In the genomic region with DNA sequence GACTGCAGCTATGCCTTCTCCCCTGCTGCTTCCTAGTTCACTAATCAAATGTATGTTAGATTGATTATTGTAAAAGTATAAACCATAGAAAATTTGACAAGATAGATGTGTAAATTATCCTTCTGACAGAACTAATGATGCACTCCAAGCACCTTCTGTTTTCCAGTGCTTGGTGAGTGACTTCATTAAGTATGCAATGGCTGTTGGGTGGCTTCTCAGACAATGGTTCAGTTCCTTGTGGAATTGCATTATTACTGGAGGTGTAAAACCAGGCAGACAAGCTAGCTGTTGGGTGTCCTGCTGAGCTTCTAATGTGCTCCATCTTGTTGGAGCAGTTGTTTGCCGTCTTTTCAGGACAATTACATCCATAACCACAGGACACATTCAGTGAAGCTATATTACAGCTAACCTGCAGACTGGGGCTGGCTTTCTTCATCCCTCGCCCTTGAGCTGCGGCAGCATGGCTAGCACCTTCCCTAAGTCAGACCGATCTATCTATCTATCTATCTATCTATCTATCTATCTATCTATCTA, we compare ENCODE assay signal across 23 mouse cellular contexts. TPM values are rescaled to one million over a fixed set of nuclear protein-coding genes. Genes with fewer than 3 reads are reported as not detected.
A peak's percentile ranks its signal among the peaks of the same experiment; 100 is the strongest.
DNase-seq lines count a peak whose midpoint lies in the region; ATAC-seq and TF ChIP-seq lines count a peak whose summit lies in the region.
"Had no signal": no experiment of that assay in that cellular context is flagged by ENCODE, and none has a peak within 500 bp of the region (broad histone marks: within the 10 kb centered on the region; RNA-seq: fewer than 3 reads in every experiment).

No protein-coding gene starts in this region.

- no peaks in the 10 kb centered on the region for H3K4me1 ChIP-seq in hindbrain, embryonic 11.5 days (replicated peaks; ENCODE audit: control insufficient read depth, insufficient read depth, low read length)
- H3K4me1 ChIP-seq in hindbrain, embryonic 10.5 days (replicated peaks) = no peaks in the 10 kb centered on the region
- peaks cover 8 to 29% of the 10 kb centered on the region in 2 experiments for H3K4me1 ChIP-seq in CH12.LX (ENCODE audit: control insufficient read depth in 1 of 2, insufficient read depth in 2 of 2)
- H3K4me1 ChIP-seq in hindbrain, embryonic 12.5 days = peaks cover 13% of the 10 kb centered on the region
- H3K4me1 ChIP-seq in hindbrain, embryonic 16.5 days (ENCODE audit: control insufficient read depth, insufficient read depth, low read depth, low read length) = no peaks in the 10 kb centered on the region
- H3K4me1 ChIP-seq in lung, postnatal 0 days (ENCODE audit: insufficient read depth, low read depth, low read length) = no peaks in the 10 kb centered on the region
- H3K4me1 ChIP-seq: embryonic facial prominence, embryonic 15.5 days had no signal

- no peak for TF ChIP-seq EP300 in CH12.LX (IDR thresholded peaks at IDR 0.05; ENCODE audit: low read length)
- no peak for TF ChIP-seq EP300 in lung, postnatal 0 days (IDR thresholded peaks at IDR 0.05)

- DNase-seq in hindbrain, embryonic 11.5 days (ENCODE audit: low spot score) = no peak
- no peak for DNase-seq in hindbrain, embryonic 10.5 days (ENCODE audit: low spot score)
- DNase-seq in CH12.LX (ENCODE audit: extremely low read depth) = no peak
- no peak for DNase-seq in lung, postnatal 0 days (ENCODE audit: low spot score)
- no peak for DNase-seq in heart, postnatal 14 days
- DNase-seq: adrenal gland, adult 2 months; adrenal gland, postnatal 36 days; cerebellum, adult 11 months; cerebellum, adult 8-10 months; cerebellum, postnatal 14 days; embryo, embryonic 11 days; gastrocnemius, postnatal 10 days; heart, adult 2 months; heart, postnatal 36 days had no signal

- H3K9me3 ChIP-seq in hindbrain, embryonic 11.5 days (ENCODE audit: control insufficient read depth, low read length) = no peaks in the 10 kb centered on the region
- no peaks in the 10 kb centered on the region for H3K9me3 ChIP-seq in hindbrain, embryonic 10.5 days
- H3K9me3 ChIP-seq in CH12.LX (replicated peaks; ENCODE audit: low read length) = no peaks in the 10 kb centered on the region
- H3K9me3 ChIP-seq in hindbrain, embryonic 12.5 days (replicated peaks) = no peaks in the 10 kb centered on the region
- no peaks in the 10 kb centered on the region for H3K9me3 ChIP-seq in hindbrain, embryonic 16.5 days (ENCODE audit: control insufficient read depth, low read length)
- no peaks in the 10 kb centered on the region for H3K9me3 ChIP-seq in lung, postnatal 0 days (ENCODE audit: low read length)
- H3K9me3 ChIP-seq: embryonic facial prominence, embryonic 15.5 days had no signal

- TF ChIP-seq POLR2A in CH12.LX (IDR thresholded peaks at IDR 0.05; ENCODE audit: low read depth, low read length) = no peak

- no peak for TF ChIP-seq CTCF in CH12.LX (conservative IDR thresholded peaks at IDR 0.05 in 1 of 2, IDR thresholded peaks at IDR 0.05 in 1 of 2; ENCODE audit: low read depth in 2 of 2, low read length in 2 of 2)
- no peak for TF ChIP-seq CTCF in lung, postnatal 0 days (IDR thresholded peaks at IDR 0.05)

- dilution Hi-C loops in CH12.LX (cut with MboI; ENCODE audit: extremely low pct_ligation_motif_present, extremely low pct_unique_long_range_greater_than_20kb, low sequenced_read_pairs) = no loop called here

- in situ Hi-C loops in CH12.LX (cut with MboI; ENCODE audit: low pct_ligation_motif_present, low pct_unique_long_range_greater_than_20kb, low sequenced_read_pairs) = no loop called here

- H3K27me3 ChIP-seq in hindbrain, embryonic 11.5 days (ENCODE audit: control insufficient read depth, insufficient read depth, low read length) = no peaks in the 10 kb centered on the region
- H3K27me3 ChIP-seq in hindbrain, embryonic 10.5 days (ENCODE audit: insufficient read depth, poor library complexity, severe bottlenecking) = no peaks in the 10 kb centered on the region
- H3K27me3 ChIP-seq in CH12.LX (replicated peaks) = no peaks in the 10 kb centered on the region
- H3K27me3 ChIP-seq in hindbrain, embryonic 12.5 days = no peaks in the 10 kb centered on the region
- no peaks in the 10 kb centered on the region for H3K27me3 ChIP-seq in hindbrain, embryonic 16.5 days (replicated peaks; ENCODE audit: control insufficient read depth, insufficient read depth, low read length)
- H3K27me3 ChIP-seq in lung, postnatal 0 days (replicated peaks; ENCODE audit: insufficient read depth, low read length) = no peaks in the 10 kb centered on the region
- H3K27me3 ChIP-seq: embryonic facial prominence, embryonic 15.5 days; Patski had no signal

- no peak for ATAC-seq in hindbrain, embryonic 11.5 days (ENCODE audit: low FRiP score)
- no peak for ATAC-seq in hindbrain, embryonic 12.5 days (ENCODE audit: low FRiP score)
- 0 out of 2 replicates have a peak, but pooled peaks have one; percentile 17 for ATAC-seq in hindbrain, embryonic 16.5 days
- no peak for ATAC-seq in lung, postnatal 0 days
- ATAC-seq: forebrain, embryonic 16.5 days; intestine, embryonic 16.5 days; Patski had no signal

- H3K36me3 ChIP-seq in hindbrain, embryonic 11.5 days (ENCODE audit: control insufficient read depth, insufficient read depth, low read length) = no peaks in the 10 kb centered on the region
- H3K36me3 ChIP-seq in hindbrain, embryonic 10.5 days = peaks cover 15% of the 10 kb centered on the region
- peaks cover 18 to 51% of the 10 kb centered on the region in 2 experiments for H3K36me3 ChIP-seq in CH12.LX (replicated peaks in 1 of 2; ENCODE audit: control insufficient read depth in 1 of 2, insufficient read depth in 1 of 2, low read length in 1 of 2)
- no peaks in the 10 kb centered on the region; the same call in 1 of the 2 replicates for H3K36me3 ChIP-seq in hindbrain, embryonic 12.5 days
- H3K36me3 ChIP-seq in hindbrain, embryonic 16.5 days (ENCODE audit: control insufficient read depth, insufficient read depth, low read length) = no peaks in the 10 kb centered on the region
- 0 out of 2 replicates have a peak, but pooled peaks cover 9% of the 10 kb centered on the region for H3K36me3 ChIP-seq in lung, postnatal 0 days (ENCODE audit: insufficient read depth, low read length)

- WGBS in hindbrain, embryonic 11.5 days = 75% methylated on average over 4 of the region's 4 CpGs
- 82% methylated on average over 4 of the region's 4 CpGs for WGBS in hindbrain, embryonic 10.5 days
- 78% methylated on average over 4 of the region's 4 CpGs for WGBS in hindbrain, embryonic 12.5 days
- 59% methylated on average over 4 of the region's 4 CpGs for WGBS in hindbrain, embryonic 16.5 days
- WGBS in lung, postnatal 0 days = 90% methylated on average over 4 of the region's 4 CpGs

- TF ChIP-seq RAD21 in CH12.LX (IDR thresholded peaks at IDR 0.05; ENCODE audit: low read depth, low read length) = no peak

- H3K4me2 ChIP-seq in hindbrain, embryonic 11.5 days (replicated peaks; ENCODE audit: low read depth, low read length) = no peak overlapping the region
- peak overlapping the region; percentile 29 for H3K4me2 ChIP-seq in CH12.LX (ENCODE audit: insufficient read depth, low read depth, poor library complexity, severe bottlenecking)
- H3K4me2 ChIP-seq in hindbrain, embryonic 12.5 days (replicated peaks) = no peak overlapping the region
- no peak overlapping the region for H3K4me2 ChIP-seq in hindbrain, embryonic 16.5 days (ENCODE audit: low read length)
- H3K4me2 ChIP-seq in lung, postnatal 0 days (replicated peaks; ENCODE audit: low read depth, low read length) = no peak overlapping the region
- H3K4me2 ChIP-seq: embryonic facial prominence, embryonic 15.5 days; heart, embryonic 11.5 days had no signal

- H3K4me3 ChIP-seq in hindbrain, embryonic 11.5 days (ENCODE audit: low read depth, low read length) = no peak overlapping the region
- H3K4me3 ChIP-seq in hindbrain, embryonic 10.5 days = no peak overlapping the region
- no peak overlapping the region for H3K4me3 ChIP-seq in CH12.LX (replicated peaks in 1 of 3; ENCODE audit: low read depth in 2 of 3, low read length in 2 of 3, poor library complexity in 1 of 3)
- no peak overlapping the region for H3K4me3 ChIP-seq in hindbrain, embryonic 12.5 days
- H3K4me3 ChIP-seq in hindbrain, embryonic 16.5 days (ENCODE audit: low read length) = no peak overlapping the region
- no peak overlapping the region for H3K4me3 ChIP-seq in lung, postnatal 0 days (ENCODE audit: low read depth, low read length)
- H3K4me3 ChIP-seq: embryonic facial prominence, embryonic 15.5 days; erythroblast, embryonic 14.5 days; heart, adult 2 months had no signal

- no peak overlapping the region for H3K9ac ChIP-seq in hindbrain, embryonic 11.5 days (ENCODE audit: low read depth, low read length)
- no peak overlapping the region for H3K9ac ChIP-seq in CH12.LX (ENCODE audit: insufficient read depth, low read depth)
- H3K9ac ChIP-seq in hindbrain, embryonic 12.5 days = no peak overlapping the region
- H3K9ac ChIP-seq in hindbrain, embryonic 16.5 days (ENCODE audit: low read depth, low read length) = no peak overlapping the region
- H3K9ac ChIP-seq in lung, postnatal 0 days (replicated peaks; ENCODE audit: low read depth) = no peak overlapping the region
- H3K9ac ChIP-seq: embryonic facial prominence, embryonic 15.5 days had no signal

- intact Hi-C loops in heart, postnatal 14 days (cut with DNase I) = no loop called here

- H3K79me2 ChIP-seq in CH12.LX (replicated peaks; ENCODE audit: control insufficient read depth, extremely low read depth, insufficient read depth, poor library complexity, severe bottlenecking) = no peaks in the 10 kb centered on the region

- peak overlapping the region; percentile 12; the same call in 1 of the 2 replicates for H3K27ac ChIP-seq in hindbrain, embryonic 11.5 days (ENCODE audit: low read depth, low read length)
- no peak overlapping the region for H3K27ac ChIP-seq in hindbrain, embryonic 10.5 days
- no peak overlapping the region for H3K27ac ChIP-seq in CH12.LX (ENCODE audit: insufficient read depth, low read depth)
- H3K27ac ChIP-seq in hindbrain, embryonic 12.5 days = peak overlapping the region; percentile 66
- H3K27ac ChIP-seq in hindbrain, embryonic 16.5 days (ENCODE audit: low read depth, low read length) = no peak overlapping the region
- no peak overlapping the region for H3K27ac ChIP-seq in lung, postnatal 0 days (ENCODE audit: low read length)
- H3K27ac ChIP-seq: embryonic facial prominence, embryonic 15.5 days; heart, adult 2 months had no signal

RNA-seq across cellular contexts. Expression of a gene that starts 14.5 kb away (rescaled TPM):
- 10.6 and 13.9 TPM in 2 replicates for polyA plus RNA-seq in hindbrain, embryonic 11.5 days (2014; fragmentation: Nextera tagmentation; extraction: Ambion mirVana)
- polyA plus RNA-seq in hindbrain, embryonic 10.5 days (2016; fragmentation: Nextera tagmentation; extraction: Ambion mirVana) = 6.4 and 10.0 TPM in 2 replicates
- total RNA-seq in CH12.LX (2012; rRNA removed) (0.59 and 0.80 TPM in 2 replicates), CH12.LX (2014; rRNA removed) (2.6 and 3.1 TPM in 2 replicates)
- polyA plus RNA-seq in CH12.LX (2012; ENCODE audit: insufficient read length, low read depth) = 1.2 and 1.5 TPM in 2 replicates
- polyA plus RNA-seq in hindbrain, embryonic 12.5 days (2016; fragmentation: Nextera tagmentation; extraction: Ambion mirVana) = 14.4 and 15.3 TPM in 2 replicates
- 23.0 and 23.3 TPM in 2 replicates for polyA plus RNA-seq in hindbrain, embryonic 16.5 days (2015; fragmentation: Nextera tagmentation; extraction: Ambion mirVana)
- 17.9 and 18.6 TPM in 2 replicates for polyA plus RNA-seq in lung, postnatal 0 days (2015; fragmentation: Nextera tagmentation; extraction: Ambion mirVana)
- total RNA-seq in heart, postnatal 14 days (2021) = 10 to 100 TPM; 11.0 to 13.7 TPM
- polyA plus RNA-seq: erythroblast, embryonic 14.5 days had no signal

RNA-seq across cellular contexts. Expression of a gene that starts 54.1 kb away (rescaled TPM):
- polyA plus RNA-seq in hindbrain, embryonic 11.5 days (2014; fragmentation: Nextera tagmentation; extraction: Ambion mirVana) = 0.86 and 1.2 TPM in 2 replicates
- 0.50 and 0.72 TPM in 2 replicates for polyA plus RNA-seq in hindbrain, embryonic 10.5 days (2016; fragmentation: Nextera tagmentation; extraction: Ambion mirVana)
- total RNA-seq in CH12.LX (2012; rRNA removed) = not detected in 2 replicates
- not detected in 2 replicates for total RNA-seq in CH12.LX (2014; rRNA removed)
- polyA plus RNA-seq in CH12.LX (2012; ENCODE audit: insufficient read length, low read depth) = not detected in 2 replicates
- 0.76 and 1.2 TPM in 2 replicates for polyA plus RNA-seq in hindbrain, embryonic 12.5 days (2016; fragmentation: Nextera tagmentation; extraction: Ambion mirVana)
- polyA plus RNA-seq in hindbrain, embryonic 16.5 days (2015; fragmentation: Nextera tagmentation; extraction: Ambion mirVana) = 0.77 and 1.1 TPM in 2 replicates
- 0.25 and 0.65 TPM in 2 replicates for polyA plus RNA-seq in lung, postnatal 0 days (2015; fragmentation: Nextera tagmentation; extraction: Ambion mirVana)
- total RNA-seq in heart, postnatal 14 days (2021) = 1 to 10 TPM; 1.1 TPM
- total RNA-seq: common myeloid progenitor, adult 5-6 weeks had no signal
- polyA plus RNA-seq: erythroblast, embryonic 14.5 days had no signal

RNA-seq across cellular contexts. Expression of a gene that starts 57.9 kb away (rescaled TPM):
- polyA plus RNA-seq in hindbrain, embryonic 11.5 days (2014; fragmentation: Nextera tagmentation; extraction: Ambion mirVana) = 9.2 and 12.1 TPM in 2 replicates
- polyA plus RNA-seq in hindbrain, embryonic 10.5 days (2016; fragmentation: Nextera tagmentation; extraction: Ambion mirVana) = 9.7 and 10.7 TPM in 2 replicates
- not detected in 2 replicates for total RNA-seq in CH12.LX (2012; rRNA removed)
- total RNA-seq in CH12.LX (2014; rRNA removed) = not detected in 2 replicates
- not detected in 2 replicates for polyA plus RNA-seq in CH12.LX (2012; ENCODE audit: insufficient read length, low read depth)
- polyA plus RNA-seq in hindbrain, embryonic 12.5 days (2016; fragmentation: Nextera tagmentation; extraction: Ambion mirVana) = 8.3 and 9.2 TPM in 2 replicates
- polyA plus RNA-seq in hindbrain, embryonic 16.5 days (2015; fragmentation: Nextera tagmentation; extraction: Ambion mirVana) = 8.9 and 9.2 TPM in 2 replicates
- 2.8 and 3.9 TPM in 2 replicates for polyA plus RNA-seq in lung, postnatal 0 days (2015; fragmentation: Nextera tagmentation; extraction: Ambion mirVana)
- total RNA-seq in heart, postnatal 14 days (2021) = 1 to 10 TPM; 1.9 to 2.4 TPM
- polyA plus RNA-seq: erythroblast, embryonic 14.5 days had no signal

Comparison
In these comparisons a context has a peak if more than half of its experiments do, and no peak if none do; other contexts are left out.
1. H3K27ac ChIP-seq: peak in hindbrain, embryonic 11.5 days (single experiment) and hindbrain, embryonic 12.5 days (single experiment); none in hindbrain, embryonic 10.5 days (single experiment), CH12.LX (single experiment), hindbrain, embryonic 16.5 days (single experiment) and lung, postnatal 0 days (single experiment).